Mouse (Mus musculus): ENCODE results near the gene Olfr541. TPM values are rescaled to one million over a fixed set of nuclear protein-coding genes. Genes with fewer than 3 reads are reported as not detected.
A peak's percentile ranks its signal among the peaks of the same experiment; 100 is the strongest.
"Not testable (repeated sequence)": the region's sequence is repeated elsewhere in the genome, so short reads cannot be mapped to it uniquely, and the experiment has no call there.

Olfr541 gene
- total RNA-seq (2021), result not detected
- long read RNA-seq, experiment 1, result 0 reads
- long read RNA-seq, experiment 2, result 0 reads

GRCm38 (mm10) chr7:140696967-140697366 is at the start of gene Olfr541:
Gene Olfr541 (plus strand): TSS chr7:140697267.
- DNase-seq, result no peak

- no peak for DNase-seq
Measured at GRCm38 (mm10) chr7:140659630-140660029, 37.4 kb upstream of the Olfr541 start, which contains the start of gene Olfr539. Gene Olfr539 (plus strand): TSS chr7:140659930.

GRCm38 (mm10) chr7:140670693-140671092 is 26.4 kb upstream of the Olfr541 start:
- not testable (repeated sequence) for DNase-seq

- no peak for DNase-seq
Measured at GRCm38 (mm10) chr7:140675863-140676262, 21.2 kb upstream of the Olfr541 start.

GRCm38 (mm10) chr7:140679591-140679990 is 17.5 kb upstream of the Olfr541 start:
- DNase-seq, result not testable (repeated sequence)

GRCm38 (mm10) chr7:140681651-140682050 is 15.4 kb upstream of the Olfr541 start, which contains the start of gene Olfr45:
Gene Olfr45 (plus strand): TSS chr7:140681951.
- no peak for DNase-seq

GRCm38 (mm10) chr7:140706348-140706747 is 9.3 kb downstream of the Olfr541 start:
- DNase-seq, result no peak

- peak in 1 of 2 experiments; percentile 9 for DNase-seq
Measured at GRCm38 (mm10) chr7:140707536-140708284, 10.6 kb downstream of the Olfr541 start.

GRCm38 (mm10) chr7:140717155-140718055 is 20.3 kb downstream of the Olfr541 start:
- DNase-seq, result peak; percentile 7 to 48

- peak in 1 of 2 experiments; percentile 20 for DNase-seq
Measured at GRCm38 (mm10) chr7:140721095-140721494, 24.0 kb downstream of the Olfr541 start.

GRCm38 (mm10) chr7:140725558-140725957 is 28.5 kb downstream of the Olfr541 start:
- no peak for DNase-seq

GRCm38 (mm10) chr7:140733162-140733561 is 36.1 kb downstream of the Olfr541 start:
- no peak for DNase-seq

- DNase-seq, result no peak
Measured at GRCm38 (mm10) chr7:140747402-140747801, 50.3 kb downstream of the Olfr541 start.

GRCm38 (mm10) chr7:140748116-140748826 is 51.2 kb downstream of the Olfr541 start:
- no peak for DNase-seq

GRCm38 (mm10) chr7:140748827-140749160 is 51.7 kb downstream of the Olfr541 start:
- no peak for DNase-seq

- no peak for DNase-seq
Measured at GRCm38 (mm10) chr7:140754556-140754955, 57.5 kb downstream of the Olfr541 start.

Other genes starting within 250 kb of the Olfr541 start
- gene Olfr533, start 233.9 kb upstream of the Olfr541 start, total RNA-seq (2021), result not detected
- not detected for gene Olfr535, start 213.1 kb upstream of the Olfr541 start, total RNA-seq (2021)
- gene Olfr536, start 189.9 kb upstream of the Olfr541 start, total RNA-seq (2021), result not detected
- not detected for gene Olfr538, start 129.4 kb upstream of the Olfr541 start, total RNA-seq (2021)
- not detected for gene Olfr46, start 96.0 kb upstream of the Olfr541 start, total RNA-seq (2021)
- not detected for gene Olfr61, start 68.3 kb upstream of the Olfr541 start, total RNA-seq (2021)
- not detected for gene Olfr53, start 50.8 kb upstream of the Olfr541 start, total RNA-seq (2021)
- not detected for gene Olfr539, start 37.3 kb upstream of the Olfr541 start, total RNA-seq (2021)
- gene Olfr45, start 15.3 kb upstream of the Olfr541 start, total RNA-seq (2021), result not detected
- gene Cyp2e1, start 66.5 kb downstream of the Olfr541 start, total RNA-seq (2021), result 100 to 1,000 TPM; 251 to 279 TPM
- gene Syce1, start 90.6 kb downstream of the Olfr541 start, total RNA-seq (2021), result not detected
- 1 to 10 TPM; 2.7 to 3.4 TPM for gene Zfp941, start 124.9 kb downstream of the Olfr541 start, total RNA-seq (2021)
- gene Urah, start 137.8 kb downstream of the Olfr541 start, total RNA-seq (2021), result under 1 TPM in 1 of 2 experiments, not detected in 1; 0.70 TPM
- gene Scgb1c1, start 148.3 kb downstream of the Olfr541 start, total RNA-seq (2021), result not detected
- gene Odf3, start 150.5 kb downstream of the Olfr541 start, total RNA-seq (2021), result under 1 TPM in 1 of 2 experiments, not detected in 1; 0.26 TPM
- 1 to 10 TPM in 1 of 2 experiments, not detected in 1; 1.3 TPM for gene Gm45785, start 159.1 kb downstream of the Olfr541 start, total RNA-seq (2021)
- 10 to 100 TPM; 52.7 to 60.4 TPM for gene Ric8a, start 159.7 kb downstream of the Olfr541 start, total RNA-seq (2021)
- gene Bet1l, start 160.3 kb downstream of the Olfr541 start, total RNA-seq (2021), result 10 to 100 TPM; 30.5 to 41.4 TPM
- 100 to 1,000 TPM; 118 to 127 TPM for gene Psmd13, start 184.7 kb downstream of the Olfr541 start, total RNA-seq (2021)
- 10 to 100 TPM; 31.3 to 33.8 TPM for gene Sirt3, start 185.0 kb downstream of the Olfr541 start, total RNA-seq (2021)
- 1,000 to 10,000 TPM in 1 of 2 experiments, 100 to 1,000 TPM in 1; 964 to 1,065 TPM for gene Cox8b, start 203.2 kb downstream of the Olfr541 start, total RNA-seq (2021)
- gene Nlrp6, start 223.6 kb downstream of the Olfr541 start, total RNA-seq (2021), result 1 to 10 TPM in 1 of 2 experiments, under 1 TPM in 1; 0.99 to 1.1 TPM
- gene Pgghg, start 244.1 kb downstream of the Olfr541 start, total RNA-seq (2021), result 10 to 100 TPM; 35.8 to 38.1 TPM

Measured in adrenal gland, postnatal 36 days (tissue).